Mouse (Mus musculus): ENCODE measurements around the gene Alpk3. TPM values are rescaled to one million over a fixed set of nuclear protein-coding genes. Genes with fewer than 3 reads are reported as not detected.
"Not testable (repeated sequence)": the region's sequence is repeated elsewhere in the genome, so short reads cannot be mapped to it uniquely, and the experiment has no call there.

Gene Alpk3
- total and polyA plus RNA-seq, 2 experiments from 2014 or later: 19.1 to 42.9 TPM

GRCm38 (mm10) chr7:81152306-81152705, 94.9 kb downstream of the Alpk3 start:
- Histone ChIP-seq H3K27me3 (ENCODE audit: control insufficient read depth, insufficient read depth, low read length) (no peaks in the 10 kb centered on the region), H3K27ac (ENCODE audit: low read depth) (no peak overlapping the region), H3K4me3 (ENCODE audit: low read depth, low read length) (no peak overlapping the region), H3K36me3 (replicated peaks; ENCODE audit: control insufficient read depth, insufficient read depth, low read length) (no peaks in the 10 kb centered on the region), H3K9me3 (replicated peaks; ENCODE audit: control insufficient read depth, low read length) (0 out of 2 replicates have a peak, but pooled peaks cover 3% of the 10 kb centered on the region), H3K4me2 (ENCODE audit: low read depth, low read length) (no peak overlapping the region), H3K4me1 (ENCODE audit: control insufficient read depth, insufficient read depth) (no peaks in the 10 kb centered on the region), H3K9ac (replicated peaks; ENCODE audit: low read depth, low read length) (no peak overlapping the region)
- no peak for TF ChIP-seq EP300 (IDR thresholded peaks at IDR 0.05; ENCODE audit: low read depth)
- TF ChIP-seq CTCF (IDR thresholded peaks at IDR 0.05; ENCODE audit: low read depth): no peak
- no peak for DNase-seq (ENCODE audit: low spot score)
- WGBS: 94% methylated on average over 10 of the region's 10 CpGs
- ATAC-seq (ENCODE audit: insufficient read depth, low read depth): no peak

GRCm38 (mm10) chr7:81152826-81153225, 95.4 kb downstream of the Alpk3 start:
- TF ChIP-seq CTCF (IDR thresholded peaks at IDR 0.05; ENCODE audit: low read depth) (no peak), EP300 (IDR thresholded peaks at IDR 0.05; ENCODE audit: low read depth) (no peak)
- Histone ChIP-seq H3K27ac (ENCODE audit: low read depth) (no peak overlapping the region), H3K4me2 (ENCODE audit: low read depth, low read length) (no peak overlapping the region), H3K9me3 (replicated peaks; ENCODE audit: control insufficient read depth, low read length) (0 out of 2 replicates have a peak, but pooled peaks cover 3% of the 10 kb centered on the region), H3K4me1 (ENCODE audit: control insufficient read depth, insufficient read depth) (no peaks in the 10 kb centered on the region), H3K9ac (replicated peaks; ENCODE audit: low read depth, low read length) (no peak overlapping the region), H3K4me3 (ENCODE audit: low read depth, low read length) (no peak overlapping the region), H3K27me3 (ENCODE audit: control insufficient read depth, insufficient read depth, low read length) (no peaks in the 10 kb centered on the region), H3K36me3 (replicated peaks; ENCODE audit: control insufficient read depth, insufficient read depth, low read length) (no peaks in the 10 kb centered on the region)
- DNase-seq (ENCODE audit: low spot score) (no peak), ATAC-seq (ENCODE audit: insufficient read depth, low read depth) (no peak)
- WGBS: 70% methylated on average over 7 of the region's 7 CpGs

- no peak overlapping the region for H3K4me3 ChIP-seq (ENCODE audit: low read depth, low read length)
- TF ChIP-seq CTCF (IDR thresholded peaks at IDR 0.05; ENCODE audit: low read depth) (no peak), EP300 (IDR thresholded peaks at IDR 0.05; ENCODE audit: low read depth) (no peak)
- no peaks in the 10 kb centered on the region for H3K36me3 ChIP-seq (replicated peaks; ENCODE audit: control insufficient read depth, insufficient read depth, low read length)
- no peak overlapping the region for H3K27ac ChIP-seq (ENCODE audit: low read depth)
- 0 out of 2 replicates have a peak, but pooled peaks cover 3% of the 10 kb centered on the region for H3K9me3 ChIP-seq (replicated peaks; ENCODE audit: control insufficient read depth, low read length)
- no peaks in the 10 kb centered on the region for H3K4me1 ChIP-seq (ENCODE audit: control insufficient read depth, insufficient read depth)
- no peak overlapping the region for H3K9ac ChIP-seq (replicated peaks; ENCODE audit: low read depth, low read length)
- no peak for DNase-seq (ENCODE audit: low spot score)
- no peak for ATAC-seq (ENCODE audit: insufficient read depth, low read depth)
- H3K27me3 ChIP-seq (ENCODE audit: control insufficient read depth, insufficient read depth, low read length): no peaks in the 10 kb centered on the region
- WGBS: 63% methylated on average over 6 of the region's 6 CpGs
- no peak overlapping the region for H3K4me2 ChIP-seq (ENCODE audit: low read depth, low read length)
These were observed 95.9 kb downstream of the Alpk3 start for GRCm38 (mm10) chr7:81153327-81153726.

- H3K4me3 ChIP-seq (ENCODE audit: low read depth, low read length); H3K27me3 ChIP-seq (ENCODE audit: control insufficient read depth, insufficient read depth, low read length): not testable (repeated sequence)
These were observed 96.8 kb downstream of the Alpk3 start for GRCm38 (mm10) chr7:81154244-81154643.

DNA sequence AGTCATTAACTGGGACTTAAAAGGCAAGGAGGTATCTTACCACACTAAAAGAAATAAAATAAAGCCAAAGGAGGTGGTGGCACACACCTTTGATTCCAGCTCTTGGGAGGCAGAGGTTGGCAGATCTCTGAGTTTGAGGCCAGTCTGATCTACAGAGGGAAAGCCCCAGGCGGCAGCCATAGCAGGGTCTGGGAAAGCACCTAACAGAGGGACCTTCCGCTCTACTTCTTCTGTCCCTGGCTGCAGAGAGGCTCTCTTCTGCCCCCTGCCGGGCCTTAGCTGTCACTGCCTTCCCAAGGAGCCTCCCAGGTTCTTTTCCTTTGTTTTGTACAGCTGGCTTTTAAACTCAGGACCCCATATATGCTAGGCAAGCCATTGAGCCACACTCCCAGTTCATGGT, 97.6 kb downstream of the Alpk3 start:
- H3K9me3 ChIP-seq (replicated peaks; ENCODE audit: control insufficient read depth, low read length): 0 out of 2 replicates have a peak, but pooled peaks cover 3% of the 10 kb centered on the region
- H3K36me3 ChIP-seq (replicated peaks; ENCODE audit: control insufficient read depth, insufficient read depth, low read length): no peaks in the 10 kb centered on the region
- ATAC-seq (ENCODE audit: insufficient read depth, low read depth) (peak; percentile 89), DNase-seq (ENCODE audit: low spot score) (peak; percentile 78)
- H3K27me3 ChIP-seq (ENCODE audit: control insufficient read depth, insufficient read depth, low read length): no peaks in the 10 kb centered on the region
- H3K9ac ChIP-seq (replicated peaks; ENCODE audit: low read depth, low read length): no peak overlapping the region
- H3K27ac ChIP-seq (ENCODE audit: low read depth): no peak overlapping the region
- WGBS: 2% methylated on average over 3 of the region's 3 CpGs
- TF ChIP-seq EP300 (IDR thresholded peaks at IDR 0.05; ENCODE audit: low read depth) (0 out of 2 replicates have a peak, but pooled peaks have one; percentile 10), CTCF (IDR thresholded peaks at IDR 0.05; ENCODE audit: low read depth) (peak; percentile 89)
- no peaks in the 10 kb centered on the region for H3K4me1 ChIP-seq (ENCODE audit: control insufficient read depth, insufficient read depth)
- no peak overlapping the region for H3K4me2 ChIP-seq (ENCODE audit: low read depth, low read length)
- no peak overlapping the region for H3K4me3 ChIP-seq (ENCODE audit: low read depth, low read length)

More at GRCm38 (mm10) chr7:81154244-81154643, 96.8 kb downstream of the Alpk3 start:
- not testable (repeated sequence) for H3K9ac ChIP-seq (replicated peaks; ENCODE audit: low read depth, low read length); ATAC-seq (ENCODE audit: insufficient read depth, low read depth); DNase-seq (ENCODE audit: low spot score); H3K27ac ChIP-seq (ENCODE audit: low read depth); H3K4me1 ChIP-seq (ENCODE audit: control insufficient read depth, insufficient read depth); H3K36me3 ChIP-seq (replicated peaks; ENCODE audit: control insufficient read depth, insufficient read depth, low read length); H3K4me2 ChIP-seq (ENCODE audit: low read depth, low read length); H3K9me3 ChIP-seq (replicated peaks; ENCODE audit: control insufficient read depth, low read length)

Other genes with a start within 250 kb of the Alpk3 start
- gene Iqgap1, start 231.6 kb upstream of the Alpk3 start, total RNA-seq (2014; rRNA removed; ENCODE audit: low replicate concordance): 39.8 and 88.5 TPM in 2 replicates
- 22.6 and 23.6 TPM in 2 replicates for gene Iqgap1, start 231.6 kb upstream of the Alpk3 start, polyA plus RNA-seq (2015; fragmentation: Nextera tagmentation; extraction: Ambion mirVana)
- gene Zscan2, start 196.7 kb upstream of the Alpk3 start, total RNA-seq (2014; rRNA removed; ENCODE audit: low replicate concordance): 3.7 and 22.0 TPM in 2 replicates
- gene Zscan2, start 196.7 kb upstream of the Alpk3 start, polyA plus RNA-seq (2015; fragmentation: Nextera tagmentation; extraction: Ambion mirVana): 1.3 and 2.0 TPM in 2 replicates
- gene Wdr73, start 156.3 kb upstream of the Alpk3 start, total RNA-seq (2014; rRNA removed; ENCODE audit: low replicate concordance): 22.4 and 23.2 TPM in 2 replicates
- 11.4 and 12.4 TPM in 2 replicates for gene Wdr73, start 156.3 kb upstream of the Alpk3 start, polyA plus RNA-seq (2015; fragmentation: Nextera tagmentation; extraction: Ambion mirVana)
- 5.5 and 17.6 TPM in 2 replicates for gene Nmb, start 152.5 kb upstream of the Alpk3 start, total RNA-seq (2014; rRNA removed; ENCODE audit: low replicate concordance)
- gene Nmb, start 152.5 kb upstream of the Alpk3 start, polyA plus RNA-seq (2015; fragmentation: Nextera tagmentation; extraction: Ambion mirVana): 4.2 and 4.4 TPM in 2 replicates
- gene Sec11a, start 109.8 kb upstream of the Alpk3 start, total RNA-seq (2014; rRNA removed; ENCODE audit: low replicate concordance): 79.2 and 118 TPM in 2 replicates
- 104 and 110 TPM in 2 replicates for gene Sec11a, start 109.8 kb upstream of the Alpk3 start, polyA plus RNA-seq (2015; fragmentation: Nextera tagmentation; extraction: Ambion mirVana)
- gene Zfp592, start 63.9 kb upstream of the Alpk3 start, total RNA-seq (2014; rRNA removed; ENCODE audit: low replicate concordance): 23.7 and 37.0 TPM in 2 replicates
- 3.9 and 4.1 TPM in 2 replicates for gene Zfp592, start 63.9 kb upstream of the Alpk3 start, polyA plus RNA-seq (2015; fragmentation: Nextera tagmentation; extraction: Ambion mirVana)
- not detected in 2 replicates for gene Slc28a1, start 57.2 kb downstream of the Alpk3 start, total RNA-seq (2014; rRNA removed; ENCODE audit: low replicate concordance)
- 0.04 and 0.05 TPM in 2 replicates for gene Slc28a1, start 57.2 kb downstream of the Alpk3 start, polyA plus RNA-seq (2015; fragmentation: Nextera tagmentation; extraction: Ambion mirVana)
- gene Pde8a, start 156.0 kb downstream of the Alpk3 start, total RNA-seq (2014; rRNA removed; ENCODE audit: low replicate concordance): 6.9 and 9.6 TPM in 2 replicates
- 4.2 and 4.5 TPM in 2 replicates for gene Pde8a, start 156.0 kb downstream of the Alpk3 start, polyA plus RNA-seq (2015; fragmentation: Nextera tagmentation; extraction: Ambion mirVana)

Data from heart, postnatal 0 days (tissue).